Mouse (Mus musculus): ENCODE data around the gene Olfr12. TPM values are rescaled to one million over a fixed set of nuclear protein-coding genes. Genes with fewer than 3 reads are reported as not detected.
A peak's percentile ranks its signal among the peaks of the same experiment; 100 is the strongest.

Gene Olfr12
- polyA plus RNA-seq, 1 experiment = not detected

GRCm38 (mm10) chr1:92607711-92608110 lies 9.9 kb upstream of the Olfr12 start:
- H3K36me3 ChIP-seq (ENCODE audit: control insufficient read depth, insufficient read depth) = no peaks in the 10 kb centered on the region
- no peaks in the 10 kb centered on the region for H3K79me3 ChIP-seq (ENCODE audit: low read depth)
- peaks cover 37% of the 10 kb centered on the region for H3K27me3 ChIP-seq (ENCODE audit: control insufficient read depth, insufficient read depth, insufficient read length)
- no peaks in the 10 kb centered on the region for H3K79me2 ChIP-seq (ENCODE audit: control insufficient read depth, insufficient read depth)
- H3K4me3 ChIP-seq (ENCODE audit: insufficient read depth, poor library complexity, severe bottlenecking) = no peak overlapping the region
- TF ChIP-seq FOSL1 (IDR thresholded peaks at IDR 0.05; ENCODE audit: insufficient read depth, low read length, poor library complexity, severe bottlenecking) = no peak
- H3ac ChIP-seq (ENCODE audit: control insufficient read depth, insufficient read length, low read depth) = no peak overlapping the region

GRCm38 (mm10) chr1:92611008-92611407 lies 6.6 kb upstream of the Olfr12 start:
- TF ChIP-seq CEBPB (IDR thresholded peaks at IDR 0.05; ENCODE audit: low read depth) = no peak
- peak; percentile 46 for TF ChIP-seq CTCF (IDR thresholded peaks at IDR 0.05; ENCODE audit: control insufficient read depth, insufficient read depth, insufficient read length)
- Histone ChIP-seq H3K79me3 (ENCODE audit: low read depth) (no peaks in the 10 kb centered on the region), H3K79me2 (ENCODE audit: control insufficient read depth, insufficient read depth) (no peaks in the 10 kb centered on the region), H3ac (ENCODE audit: control insufficient read depth, insufficient read length, low read depth) (no peak overlapping the region), H3K27me3 (ENCODE audit: control insufficient read depth, insufficient read depth, insufficient read length) (peaks cover 27% of the 10 kb centered on the region), H3K36me3 (ENCODE audit: control insufficient read depth, insufficient read depth) (no peaks in the 10 kb centered on the region), H3K4me3 (ENCODE audit: insufficient read depth, poor library complexity, severe bottlenecking) (no peak overlapping the region)

DNA sequence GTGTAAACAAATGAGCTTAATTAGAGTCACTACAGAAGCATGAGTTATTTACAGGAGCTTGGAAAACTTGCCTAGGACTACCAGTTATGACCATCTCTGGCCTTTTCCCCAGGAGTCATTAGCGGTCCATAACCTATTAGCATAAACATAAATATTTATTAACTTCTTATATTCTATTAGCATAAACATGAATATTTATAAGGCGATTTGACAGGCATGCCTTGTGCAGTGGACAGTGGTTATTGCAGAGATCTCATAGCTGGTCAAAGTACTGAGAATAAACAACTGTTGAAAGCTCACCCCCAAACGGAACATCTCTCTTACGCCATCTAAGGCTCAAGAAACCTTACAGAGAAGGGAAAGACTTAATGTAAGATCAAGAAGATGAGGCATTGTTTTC lies 4.4 kb upstream of the Olfr12 start:
- Histone ChIP-seq H3K79me3 (ENCODE audit: low read depth) (no peaks in the 10 kb centered on the region), H3K4me3 (ENCODE audit: insufficient read depth, poor library complexity, severe bottlenecking) (no peak overlapping the region), H3K27me3 (ENCODE audit: control insufficient read depth, insufficient read depth, insufficient read length) (peaks cover 16% of the 10 kb centered on the region), H3K79me2 (ENCODE audit: control insufficient read depth, insufficient read depth) (no peaks in the 10 kb centered on the region), H3K36me3 (ENCODE audit: control insufficient read depth, insufficient read depth) (no peaks in the 10 kb centered on the region), H3ac (ENCODE audit: control insufficient read depth, insufficient read length, low read depth) (no peak overlapping the region)
- TF ChIP-seq CEBPB (IDR thresholded peaks at IDR 0.05; ENCODE audit: low read depth) (no peak), FOSL1 (IDR thresholded peaks at IDR 0.05; ENCODE audit: insufficient read depth, low read length, poor library complexity, severe bottlenecking) (no peak)

- Histone ChIP-seq H3K4me3 (ENCODE audit: insufficient read depth, poor library complexity, severe bottlenecking) (no peak overlapping the region), H3K79me3 (ENCODE audit: low read depth) (no peaks in the 10 kb centered on the region), H3K36me3 (ENCODE audit: control insufficient read depth, insufficient read depth) (no peaks in the 10 kb centered on the region), H3ac (ENCODE audit: control insufficient read depth, insufficient read length, low read depth) (no peak overlapping the region), H3K27me3 (ENCODE audit: control insufficient read depth, insufficient read depth, insufficient read length) (peaks cover 6% of the 10 kb centered on the region), H3K79me2 (ENCODE audit: control insufficient read depth, insufficient read depth) (no peaks in the 10 kb centered on the region)
- TF ChIP-seq CTCF (IDR thresholded peaks at IDR 0.05; ENCODE audit: control insufficient read depth, insufficient read depth, insufficient read length) (peak; percentile 12), MYOD1 (IDR thresholded peaks at IDR 0.05; ENCODE audit: control insufficient read depth, insufficient read length, low read depth) (no peak), USF1 (IDR thresholded peaks at IDR 0.05; ENCODE audit: low read depth) (no peak)
Observed at GRCm38 (mm10) chr1:92614516-92614915, 3.1 kb upstream of the Olfr12 start.

DNA sequence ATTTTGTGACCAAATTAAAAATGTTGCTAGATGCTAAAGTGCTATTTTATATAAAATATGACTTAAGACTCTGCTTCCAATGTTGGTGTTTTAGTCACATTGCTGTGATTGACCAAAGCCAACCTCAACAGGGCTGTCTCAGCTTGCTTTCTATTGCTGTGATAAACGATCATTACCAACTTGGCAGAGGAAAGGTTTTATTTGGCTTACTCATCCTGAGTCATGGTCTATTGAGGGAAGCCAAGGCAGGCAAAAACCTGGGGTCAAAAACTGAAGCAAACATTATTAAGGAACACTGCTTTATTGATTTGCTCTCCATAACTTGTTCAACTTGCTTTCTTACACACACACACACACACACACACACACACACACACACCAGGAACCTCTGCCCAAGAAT lies 1.5 kb upstream of the Olfr12 start:
- H3K4me3 ChIP-seq (ENCODE audit: insufficient read depth, poor library complexity, severe bottlenecking) = no peak overlapping the region
- H3ac ChIP-seq (ENCODE audit: control insufficient read depth, insufficient read length, low read depth) = no peak overlapping the region
- no peaks in the 10 kb centered on the region for H3K27me3 ChIP-seq (ENCODE audit: control insufficient read depth, insufficient read depth, insufficient read length)
- TF ChIP-seq CTCF (IDR thresholded peaks at IDR 0.05; ENCODE audit: control insufficient read depth, insufficient read depth, insufficient read length) (no peak), CEBPB (IDR thresholded peaks at IDR 0.05; ENCODE audit: low read depth) (no peak), MYOD1 (IDR thresholded peaks at IDR 0.05; ENCODE audit: control insufficient read depth, insufficient read length, low read depth) (no peak), MYOG (IDR thresholded peaks at IDR 0.05; ENCODE audit: control insufficient read depth, extremely low read depth, insufficient read length) (no peak), MAX (IDR thresholded peaks at IDR 0.05) (no peak), FOSL1 (IDR thresholded peaks at IDR 0.05; ENCODE audit: insufficient read depth, low read length, poor library complexity, severe bottlenecking) (peak; percentile 95), USF1 (IDR thresholded peaks at IDR 0.05; ENCODE audit: low read depth) (peak; percentile 16)
- H3K79me2 ChIP-seq (ENCODE audit: control insufficient read depth, insufficient read depth) = no peaks in the 10 kb centered on the region
- no peaks in the 10 kb centered on the region for H3K79me3 ChIP-seq (ENCODE audit: low read depth)
- H3K36me3 ChIP-seq (ENCODE audit: control insufficient read depth, insufficient read depth) = no peaks in the 10 kb centered on the region

DNA sequence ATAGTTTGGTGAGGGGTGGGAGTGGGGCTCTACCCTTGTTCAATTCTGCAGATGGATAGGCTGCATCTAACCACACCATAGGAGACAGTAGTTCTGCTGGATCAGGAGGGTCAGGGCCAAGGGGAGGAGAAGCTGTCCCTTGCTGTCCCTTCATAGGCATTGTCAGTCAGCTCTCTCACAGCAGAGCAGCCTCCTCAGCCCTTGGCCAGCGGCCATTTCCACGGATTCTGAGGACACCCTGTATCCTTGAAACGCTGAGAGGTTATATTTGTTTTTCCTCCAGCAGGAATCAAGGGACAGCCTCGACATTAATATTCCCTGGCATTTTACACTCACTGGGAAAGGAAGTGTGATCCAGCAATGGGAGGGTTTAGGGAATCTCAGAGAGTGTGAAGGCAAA lies 772 bp downstream of the Olfr12 start:
- Histone ChIP-seq H3K27me3 (ENCODE audit: control insufficient read depth, insufficient read depth, insufficient read length) (no peaks in the 10 kb centered on the region), H3K79me2 (ENCODE audit: control insufficient read depth, insufficient read depth) (no peaks in the 10 kb centered on the region)
- TF ChIP-seq MAX (IDR thresholded peaks at IDR 0.05) (no peak), MYOD1 (IDR thresholded peaks at IDR 0.05; ENCODE audit: control insufficient read depth, insufficient read length, low read depth) (no peak), FOSL1 (IDR thresholded peaks at IDR 0.05; ENCODE audit: insufficient read depth, low read length, poor library complexity, severe bottlenecking) (no peak), CTCF (IDR thresholded peaks at IDR 0.05; ENCODE audit: control insufficient read depth, insufficient read depth, insufficient read length) (no peak), USF1 (IDR thresholded peaks at IDR 0.05; ENCODE audit: low read depth) (no peak), MYOG (IDR thresholded peaks at IDR 0.05; ENCODE audit: control insufficient read depth, extremely low read depth, insufficient read length) (no peak), CEBPB (IDR thresholded peaks at IDR 0.05; ENCODE audit: low read depth) (no peak)

GRCm38 (mm10) chr1:92628227-92628626 lies 10.6 kb downstream of the Olfr12 start:
- TF ChIP-seq CEBPB (IDR thresholded peaks at IDR 0.05; ENCODE audit: low read depth) = no peak
- TF ChIP-seq MYOD1 (IDR thresholded peaks at IDR 0.05; ENCODE audit: control insufficient read depth, insufficient read length, low read depth) = no peak
- no peak for TF ChIP-seq MYOG (IDR thresholded peaks at IDR 0.05; ENCODE audit: control insufficient read depth, extremely low read depth, insufficient read length)
- TF ChIP-seq FOSL1 (IDR thresholded peaks at IDR 0.05; ENCODE audit: insufficient read depth, low read length, poor library complexity, severe bottlenecking) = no peak
- no peak for TF ChIP-seq USF1 (IDR thresholded peaks at IDR 0.05; ENCODE audit: low read depth)
- TF ChIP-seq MAX (IDR thresholded peaks at IDR 0.05) = no peak
- TF ChIP-seq CTCF (IDR thresholded peaks at IDR 0.05; ENCODE audit: control insufficient read depth, insufficient read depth, insufficient read length) = no peak
- H3ac ChIP-seq (ENCODE audit: control insufficient read depth, insufficient read length, low read depth) = no peak overlapping the region
- no peaks in the 10 kb centered on the region for H3K79me2 ChIP-seq (ENCODE audit: control insufficient read depth, insufficient read depth)
- H3K4me3 ChIP-seq (ENCODE audit: insufficient read depth, poor library complexity, severe bottlenecking) = no peak overlapping the region
- no peaks in the 10 kb centered on the region for H3K27me3 ChIP-seq (ENCODE audit: control insufficient read depth, insufficient read depth, insufficient read length)
- no peaks in the 10 kb centered on the region for H3K79me3 ChIP-seq (ENCODE audit: low read depth)
- no peaks in the 10 kb centered on the region for H3K36me3 ChIP-seq (ENCODE audit: control insufficient read depth, insufficient read depth)

More for the DNA sequence above, 772 bp downstream of the Olfr12 start:
- Histone ChIP-seq H3K36me3 (ENCODE audit: control insufficient read depth, insufficient read depth) (no peaks in the 10 kb centered on the region), H3ac (ENCODE audit: control insufficient read depth, insufficient read length, low read depth) (no peak overlapping the region), H3K4me3 (ENCODE audit: insufficient read depth, poor library complexity, severe bottlenecking) (no peak overlapping the region), H3K79me3 (ENCODE audit: low read depth) (no peaks in the 10 kb centered on the region)
